Mouse (Mus musculus) heart, embryonic 10.5 days (tissue): ENCODE data around the gene Unk. TPM values are rescaled to one million over a fixed set of nuclear protein-coding genes. Genes with fewer than 3 reads are reported as not detected.

Experiments used
- DNase-seq: peaks from one replicate; pipeline ENCODE4 v3.0.0-alpha.2; 2017; ENCODE audit warnings: low spot score
- H3K27ac ChIP-seq: fragments of 300-500 bp; sonication (generic); 2 replicates; pipeline ENCODE4 v1.5.1; 2016; ENCODE audit warnings: mild to moderate bottlenecking
- H3K27me3 ChIP-seq: fragments of 300-500 bp; sonication (generic); 2 replicates; pipeline ENCODE4 v1.6.1; 2016; ENCODE audit warnings: mild to moderate bottlenecking; ENCODE audit not compliant: poor library complexity, insufficient read depth, severe bottlenecking
- H3K36me3 ChIP-seq: fragments of 300-500 bp; sonication (generic); 2 replicates; pipeline ENCODE4 v1.6.1; 2016; ENCODE audit warnings: mild to moderate bottlenecking, moderate library complexity
- H3K4me1 ChIP-seq: fragments of 300-500 bp; sonication (generic); 2 replicates; pipeline ENCODE4 v1.6.1; 2016; ENCODE audit warnings: mild to moderate bottlenecking
- H3K4me3 ChIP-seq: fragments of 300-500 bp; sonication (generic); 2 replicates; pipeline ENCODE4 v1.5.1; 2016; ENCODE audit warnings: mild to moderate bottlenecking, moderate library complexity
- H3K9me3 ChIP-seq: fragments of 300-500 bp; sonication (generic); 2 replicates; pipeline ENCODE4 v1.6.1; 2016; ENCODE audit warnings: mild to moderate bottlenecking, moderate library complexity
- WGBS: fragments of 180-500 bp; shearing (Covaris S2); methylation state at CpG from one replicate; pipeline ENCODE4 v1.1.7; 2016; 5-methylcytosine and 5-hydroxymethylcytosine counted together
- polyA plus RNA-seq: library from polyadenylated mRNA; unstranded; fragments of >200 nt; fragmentation: Nextera tagmentation; extraction: Ambion mirVana; gene quantifications from 2 replicates; pipeline ENCODE4 v1.2.1, GENCODE M21; 2016

Unk gene
- polyA plus RNA-seq, 1 experiment from 2014 or later: 37.1 TPM

- H3K4me3 ChIP-seq: no peak overlapping the region
- no peak for DNase-seq
- no peaks in the 10 kb centered on the region for H3K4me1 ChIP-seq
- 82% methylated on average over 2 of the region's 2 CpGs for WGBS
- no peaks in the 10 kb centered on the region for H3K27me3 ChIP-seq
- no peak overlapping the region for H3K27ac ChIP-seq
- 0 out of 2 replicates have a peak, but pooled peaks cover 3% of the 10 kb centered on the region for H3K9me3 ChIP-seq
- H3K36me3 ChIP-seq: peaks cover 98% of the 10 kb centered on the region
Measured at GRCm38 (mm10) chr11:116049610-116050009, 19.5 kb downstream of the Unk start.

DNA sequence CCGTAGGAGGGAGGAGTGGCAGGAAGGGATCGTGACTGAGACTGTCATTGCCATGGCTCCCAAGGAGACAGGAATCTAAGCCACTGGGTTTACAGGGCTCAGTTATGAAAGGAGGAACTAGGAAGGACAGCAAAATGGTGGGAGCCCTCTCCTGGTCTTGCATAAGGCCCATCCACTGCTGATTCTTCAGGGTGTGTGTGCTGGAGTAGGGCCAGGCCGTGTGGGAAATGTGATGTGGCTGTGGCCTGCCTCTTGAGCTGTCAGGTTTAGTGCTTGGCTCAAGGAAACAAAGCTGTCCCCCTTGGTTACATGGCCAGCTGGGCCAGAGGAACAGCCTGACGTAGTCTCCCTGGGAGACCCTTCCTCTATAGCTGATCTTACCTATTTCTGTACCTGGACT is 20.1 kb downstream of the Unk start:
- no peak for DNase-seq
- Histone ChIP-seq H3K36me3 (peaks cover 98% of the 10 kb centered on the region), H3K4me1 (no peaks in the 10 kb centered on the region), H3K9me3 (0 out of 2 replicates have a peak, but pooled peaks cover 3% of the 10 kb centered on the region), H3K27me3 (no peaks in the 10 kb centered on the region), H3K27ac (no peak overlapping the region), H3K4me3 (no peak overlapping the region)
- WGBS: 86% methylated on average over 4 of the region's 4 CpGs

GRCm38 (mm10) chr11:116053510-116054229 is 23.5 kb downstream of the Unk start:
- WGBS: 83% methylated on average over 9 of the region's 9 CpGs
- DNase-seq: no peak
- no peak overlapping the region for H3K4me3 ChIP-seq
- peaks cover 23% of the 10 kb centered on the region for H3K4me1 ChIP-seq
- 0 out of 2 replicates have a peak, but pooled peaks cover 3% of the 10 kb centered on the region for H3K9me3 ChIP-seq
- H3K27ac ChIP-seq: no peak overlapping the region
- H3K36me3 ChIP-seq: peaks cover 100% of the 10 kb centered on the region
- H3K27me3 ChIP-seq: no peaks in the 10 kb centered on the region

- no peak overlapping the region for H3K27ac ChIP-seq
- DNase-seq: no peak
- H3K9me3 ChIP-seq: no peaks in the 10 kb centered on the region
- no peak overlapping the region for H3K4me3 ChIP-seq
- H3K4me1 ChIP-seq: peaks cover 23% of the 10 kb centered on the region
- H3K27me3 ChIP-seq: no peaks in the 10 kb centered on the region
- H3K36me3 ChIP-seq: peaks cover 100% of the 10 kb centered on the region
- 82% methylated on average over 11 of the region's 11 CpGs for WGBS
Measured at GRCm38 (mm10) chr11:116055873-116056272, 25.8 kb downstream of the Unk start.

DNA sequence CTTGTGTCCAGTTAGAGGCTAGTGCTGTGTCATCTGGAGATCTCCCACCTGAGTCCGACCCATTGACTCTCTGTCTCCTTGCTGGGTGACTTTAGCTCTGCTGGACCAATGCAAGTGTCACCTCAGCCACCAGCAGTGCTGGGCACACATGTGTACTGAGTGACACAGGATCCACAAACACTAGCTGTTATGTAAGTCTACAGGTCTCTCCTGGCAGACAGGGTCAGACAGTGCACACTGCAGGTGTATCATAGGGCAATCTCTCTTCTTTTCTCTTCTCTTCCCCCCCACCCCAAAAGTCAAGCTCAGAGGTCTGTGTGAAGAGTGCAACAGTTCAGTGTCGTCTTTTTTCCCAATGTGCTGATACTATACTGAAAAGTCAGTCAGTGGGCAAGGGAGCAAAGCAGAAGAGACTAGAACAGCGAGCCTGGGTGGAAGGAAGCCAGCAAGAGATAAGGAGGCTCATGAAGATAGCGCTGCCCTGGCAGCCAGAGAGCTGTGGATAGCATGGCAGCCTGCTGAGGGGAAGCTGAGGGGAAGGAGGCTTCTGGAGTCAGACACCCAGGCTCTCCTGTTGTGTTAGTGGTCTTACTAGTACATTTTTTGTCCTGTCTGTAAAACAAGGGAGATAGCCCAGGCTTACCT is 27.2 kb downstream of the Unk start:
- Histone ChIP-seq H3K9me3 (no peaks in the 10 kb centered on the region), H3K27me3 (no peaks in the 10 kb centered on the region), H3K27ac (0 out of 2 replicates have a peak overlapping the region, but pooled peaks have one; percentile 23), H3K4me1 (peaks cover 26% of the 10 kb centered on the region), H3K4me3 (no peak overlapping the region), H3K36me3 (peaks cover 98% of the 10 kb centered on the region)
- 41% methylated on average over 4 of the region's 4 CpGs for WGBS
- DNase-seq: no peak

- H3K27ac ChIP-seq: 0 out of 2 replicates have a peak overlapping the region, but pooled peaks have one; percentile 37
- H3K27me3 ChIP-seq: no peaks in the 10 kb centered on the region
- peaks cover 29% of the 10 kb centered on the region for H3K4me1 ChIP-seq
- no peak for DNase-seq
- no peak overlapping the region for H3K4me3 ChIP-seq
- H3K36me3 ChIP-seq: peaks cover 91% of the 10 kb centered on the region
- 82% methylated on average over 12 of the region's 12 CpGs for WGBS
- H3K9me3 ChIP-seq: no peaks in the 10 kb centered on the region
Measured at GRCm38 (mm10) chr11:116058022-116058614, 28.0 kb downstream of the Unk start.

DNA sequence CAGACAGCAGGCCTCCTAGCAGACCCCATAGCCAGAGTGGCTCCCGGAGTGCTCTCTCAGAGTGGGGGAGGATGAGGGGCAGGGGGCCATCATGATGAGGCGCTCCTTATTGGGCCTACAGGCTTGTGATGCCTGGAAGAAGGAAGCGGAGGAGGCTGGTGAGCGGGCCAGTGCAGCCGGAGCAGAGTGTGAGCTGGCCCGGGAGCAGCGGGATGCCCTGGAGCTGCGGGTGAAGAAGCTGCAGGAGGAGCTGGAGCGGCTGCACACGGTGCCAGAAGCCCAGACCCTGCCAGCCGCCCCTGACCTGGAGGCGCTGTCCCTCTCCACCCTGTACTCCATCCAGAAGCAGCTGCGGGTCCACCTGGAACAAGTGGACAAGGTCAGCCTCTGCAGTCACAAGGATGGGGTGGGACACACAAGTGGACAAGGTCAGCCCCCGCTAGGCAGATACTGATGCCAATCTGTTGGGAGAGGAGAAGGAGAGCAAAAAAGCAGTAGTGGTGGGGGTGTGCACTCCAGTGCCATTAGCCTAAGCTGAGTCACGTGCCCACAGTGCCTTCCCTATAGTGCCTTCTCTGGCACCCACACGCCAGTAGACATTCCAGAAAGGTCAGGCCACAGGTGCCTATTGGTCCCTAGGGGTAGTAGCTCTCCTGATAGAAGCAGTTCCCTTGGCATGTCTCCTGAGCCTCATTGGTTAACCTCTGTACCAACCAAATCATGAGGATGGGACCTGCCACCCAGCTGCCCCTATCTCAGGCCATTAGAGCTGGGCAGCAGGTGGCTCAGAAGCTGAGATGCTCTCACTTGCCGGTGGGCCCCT is 29.0 kb downstream of the Unk start:
- no peak overlapping the region for H3K27ac ChIP-seq
- 90% methylated on average over 17 of the region's 17 CpGs for WGBS
- H3K4me3 ChIP-seq: no peak overlapping the region
- no peak for DNase-seq
- H3K27me3 ChIP-seq: no peaks in the 10 kb centered on the region
- H3K4me1 ChIP-seq: peaks cover 34% of the 10 kb centered on the region
- peaks cover 81% of the 10 kb centered on the region for H3K36me3 ChIP-seq
- no peaks in the 10 kb centered on the region for H3K9me3 ChIP-seq

DNA sequence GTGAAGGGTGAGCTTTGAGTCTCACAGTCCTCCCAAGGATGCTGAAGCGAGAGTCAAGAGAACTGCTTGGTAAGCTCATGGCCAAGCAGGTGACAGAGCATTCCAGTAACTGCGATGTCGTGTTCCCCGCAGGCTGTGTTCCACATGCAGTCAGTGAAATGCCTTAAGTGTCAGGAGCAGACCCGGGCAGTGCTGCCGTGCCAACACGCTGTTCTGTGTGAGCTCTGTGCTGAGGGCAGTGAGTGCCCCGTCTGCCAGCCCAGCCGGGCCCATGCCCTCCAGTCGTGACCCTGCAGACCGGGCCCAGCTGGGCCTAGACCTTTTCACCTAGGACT is 29.5 kb downstream of the Unk start:
- Histone ChIP-seq H3K27ac (no peak overlapping the region), H3K4me3 (no peak overlapping the region), H3K27me3 (no peaks in the 10 kb centered on the region), H3K4me1 (peaks cover 39% of the 10 kb centered on the region), H3K36me3 (peaks cover 75% of the 10 kb centered on the region), H3K9me3 (no peaks in the 10 kb centered on the region)
- no peak for DNase-seq
- WGBS: 93% methylated on average over 11 of the region's 11 CpGs

DNA sequence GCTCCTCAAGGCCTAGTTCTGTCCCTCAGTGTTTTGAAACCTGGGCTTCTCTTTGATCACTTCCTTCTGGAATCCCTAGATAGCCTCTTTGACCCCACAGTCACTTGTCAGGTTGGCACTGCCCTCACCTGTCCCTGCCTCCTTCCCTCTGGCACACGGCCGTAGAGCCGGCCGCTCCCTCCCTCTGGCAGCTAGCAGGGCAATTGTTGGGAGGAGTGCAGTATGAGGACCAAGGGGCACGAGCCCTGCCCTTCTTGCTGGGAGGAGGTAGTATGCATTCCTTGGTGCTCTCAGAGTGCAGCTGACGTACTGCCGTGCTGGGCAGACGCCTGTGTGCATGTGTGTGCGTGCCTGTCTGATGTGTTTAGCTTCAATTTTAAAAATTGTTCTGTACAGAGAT is 30.5 kb downstream of the Unk start:
- no peak for DNase-seq
- no peaks in the 10 kb centered on the region for H3K27me3 ChIP-seq
- peaks cover 66% of the 10 kb centered on the region for H3K36me3 ChIP-seq
- no peaks in the 10 kb centered on the region for H3K9me3 ChIP-seq
- WGBS: 84% methylated on average over 9 of the region's 9 CpGs
- H3K4me1 ChIP-seq: peaks cover 41% of the 10 kb centered on the region
- H3K4me3 ChIP-seq: no peak overlapping the region
- no peak overlapping the region for H3K27ac ChIP-seq

GRCm38 (mm10) chr11:116061641-116062415 is 31.7 kb downstream of the Unk start:
- H3K27ac ChIP-seq: no peak overlapping the region
- H3K4me1 ChIP-seq: peaks cover 37% of the 10 kb centered on the region
- no peaks in the 10 kb centered on the region for H3K27me3 ChIP-seq
- peaks cover 56% of the 10 kb centered on the region for H3K36me3 ChIP-seq
- no peak overlapping the region for H3K4me3 ChIP-seq
- no peak for DNase-seq
- WGBS: 86% methylated on average over 13 of the region's 13 CpGs
- H3K9me3 ChIP-seq: no peaks in the 10 kb centered on the region

- Histone ChIP-seq H3K4me1 (peaks cover 32% of the 10 kb centered on the region), H3K4me3 (no peak overlapping the region), H3K36me3 (peaks cover 49% of the 10 kb centered on the region), H3K9me3 (no peaks in the 10 kb centered on the region), H3K27ac (no peak overlapping the region), H3K27me3 (no peaks in the 10 kb centered on the region)
- WGBS: 69% methylated on average over 8 of the region's 8 CpGs
- DNase-seq: no peak
Measured at GRCm38 (mm10) chr11:116062521-116062920, 32.4 kb downstream of the Unk start.

GRCm38 (mm10) chr11:116063562-116063961 is 33.4 kb downstream of the Unk start:
- WGBS: 65% methylated on average over 13 of the region's 13 CpGs

More at GRCm38 (mm10) chr11:116063562-116063961, 33.4 kb downstream of the Unk start:
- Histone ChIP-seq H3K4me1 (peaks cover 26% of the 10 kb centered on the region), H3K36me3 (peaks cover 38% of the 10 kb centered on the region), H3K9me3 (no peaks in the 10 kb centered on the region), H3K27me3 (no peaks in the 10 kb centered on the region; the same call in 1 of the 2 replicates), H3K4me3 (no peak overlapping the region), H3K27ac (no peak overlapping the region)
- DNase-seq: no peak
